Mouse (Mus musculus): Measurements from ENCODE around the gene Pgap3. TPM values are rescaled to one million over a fixed set of nuclear protein-coding genes. Genes with fewer than 3 reads are reported as not detected.

Gene Pgap3
- polyA plus RNA-seq, 1 experiment: 52.1 TPM

DNA sequence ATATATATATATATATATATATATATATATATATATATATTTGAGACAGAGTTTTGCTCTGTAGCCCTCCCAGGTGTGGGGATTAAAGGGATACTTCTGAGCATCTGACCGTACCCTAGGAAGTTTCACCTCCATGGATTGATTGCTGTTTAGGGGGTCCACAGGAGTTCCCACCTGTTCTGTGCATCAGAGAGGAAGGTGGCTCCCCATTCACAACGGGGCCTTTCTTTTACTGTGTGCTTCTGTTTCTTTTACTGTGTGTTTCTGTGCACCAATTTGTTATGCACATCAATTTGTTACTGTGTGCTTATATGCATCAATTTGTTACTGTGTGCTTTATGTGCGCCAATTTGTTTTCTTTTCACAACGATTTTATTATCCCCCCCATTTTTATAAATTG lies 59.1 kb downstream of the Pgap3 start:
- no peak overlapping the region for H3K27ac ChIP-seq (ENCODE audit: insufficient read depth, low read depth, low read length)

DNA sequence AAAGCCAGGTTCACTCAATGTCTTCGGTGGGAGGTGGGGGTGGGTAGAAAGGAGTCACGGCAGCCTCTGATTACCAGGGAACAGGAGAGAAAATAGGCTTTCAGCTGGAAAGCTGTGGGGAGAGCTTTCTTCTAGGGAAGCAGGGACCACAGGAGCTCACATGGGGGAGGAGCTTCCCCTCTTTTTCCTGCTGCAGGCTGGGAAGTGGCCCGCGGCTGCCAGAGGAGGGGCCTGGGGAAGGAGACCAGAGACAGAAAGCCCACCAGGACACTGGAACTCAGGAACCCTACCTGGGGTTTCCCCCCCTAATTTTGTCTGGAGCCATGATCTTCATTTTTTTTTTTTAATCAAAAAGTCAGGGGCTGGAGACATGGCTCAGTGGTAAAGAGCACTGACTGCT lies 59.7 kb downstream of the Pgap3 start:
- TF ChIP-seq POLR2A (IDR thresholded peaks at IDR 0.05; ENCODE audit: low read depth, low read length): no peak
- TF ChIP-seq CTCF (IDR thresholded peaks at IDR 0.05; ENCODE audit: extremely low read depth, insufficient read length, insufficient replicate concordance, low read depth, low read length): no peak
- no peaks in the 10 kb centered on the region for H3K36me3 ChIP-seq (ENCODE audit: control insufficient read depth, insufficient read depth, low read length)
- peaks cover 6% of the 10 kb centered on the region for H3K4me1 ChIP-seq (ENCODE audit: control insufficient read depth, insufficient read depth, insufficient read length, low read length)
- no peak overlapping the region for H3K27ac ChIP-seq (ENCODE audit: insufficient read depth, low read depth, low read length)
- no peak overlapping the region for H3K4me3 ChIP-seq (ENCODE audit: low read depth, low read length)
- 53% methylated on average over 4 of the region's 4 CpGs for WGBS
- peaks cover 32% of the 10 kb centered on the region for H3K27me3 ChIP-seq (ENCODE audit: control insufficient read depth, insufficient read depth, low read length)

More for the DNA sequence above, 59.1 kb downstream of the Pgap3 start:
- no peak overlapping the region for H3K4me3 ChIP-seq (ENCODE audit: low read depth, low read length)
- H3K36me3 ChIP-seq (ENCODE audit: control insufficient read depth, insufficient read depth, low read length): no peaks in the 10 kb centered on the region
- 81% methylated on average over 4 of the region's 4 CpGs for WGBS
- peaks cover 30% of the 10 kb centered on the region for H3K27me3 ChIP-seq (ENCODE audit: control insufficient read depth, insufficient read depth, low read length)
- H3K4me1 ChIP-seq (ENCODE audit: control insufficient read depth, insufficient read depth, insufficient read length, low read length): peaks cover 7% of the 10 kb centered on the region
- TF ChIP-seq POLR2A (IDR thresholded peaks at IDR 0.05; ENCODE audit: low read depth, low read length) (no peak), CTCF (IDR thresholded peaks at IDR 0.05; ENCODE audit: extremely low read depth, insufficient read length, insufficient replicate concordance, low read depth, low read length) (no peak)

DNA sequence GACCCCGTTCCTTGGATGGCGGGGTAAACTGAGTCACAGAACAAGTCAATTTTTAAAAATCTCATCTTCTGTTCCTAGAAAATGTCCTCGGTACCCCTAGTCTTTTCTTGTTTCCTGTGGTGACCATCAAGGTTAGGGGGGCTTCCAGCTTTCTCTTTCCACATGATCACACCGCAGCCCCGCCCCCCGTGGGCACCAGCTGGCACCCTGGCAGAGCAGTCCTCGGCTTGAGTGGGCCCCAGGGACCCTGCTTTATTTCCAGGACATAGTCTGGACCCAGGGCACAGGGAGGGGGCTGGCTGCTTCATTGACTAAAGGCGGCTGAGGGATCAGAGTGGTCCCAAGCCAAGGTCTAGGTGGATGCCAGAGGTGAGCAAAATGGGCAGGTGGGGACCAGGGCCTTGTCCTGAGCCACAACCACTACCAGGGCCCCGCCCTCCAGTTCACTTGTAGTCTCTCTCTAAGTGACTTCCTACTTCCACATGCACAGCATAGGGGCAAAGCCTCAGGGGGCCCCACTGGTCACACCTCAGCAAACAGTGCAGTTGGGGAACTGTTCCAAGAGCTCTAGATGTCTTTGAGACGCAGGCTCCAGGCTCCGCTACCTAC lies 60.5 kb downstream of the Pgap3 start:
- 35% methylated on average over 11 of the region's 11 CpGs for WGBS
- Histone ChIP-seq H3K27me3 (ENCODE audit: control insufficient read depth, insufficient read depth, low read length) (peaks cover 38% of the 10 kb centered on the region), H3K4me1 (ENCODE audit: control insufficient read depth, insufficient read depth, insufficient read length, low read length) (peaks cover 4% of the 10 kb centered on the region), H3K27ac (ENCODE audit: insufficient read depth, low read depth, low read length) (no peak overlapping the region), H3K4me3 (ENCODE audit: low read depth, low read length) (no peak overlapping the region), H3K36me3 (ENCODE audit: control insufficient read depth, insufficient read depth, low read length) (no peaks in the 10 kb centered on the region)
- TF ChIP-seq POLR2A (IDR thresholded peaks at IDR 0.05; ENCODE audit: low read depth, low read length) (no peak), CTCF (IDR thresholded peaks at IDR 0.05; ENCODE audit: extremely low read depth, insufficient read length, insufficient replicate concordance, low read depth, low read length) (no peak)

DNA sequence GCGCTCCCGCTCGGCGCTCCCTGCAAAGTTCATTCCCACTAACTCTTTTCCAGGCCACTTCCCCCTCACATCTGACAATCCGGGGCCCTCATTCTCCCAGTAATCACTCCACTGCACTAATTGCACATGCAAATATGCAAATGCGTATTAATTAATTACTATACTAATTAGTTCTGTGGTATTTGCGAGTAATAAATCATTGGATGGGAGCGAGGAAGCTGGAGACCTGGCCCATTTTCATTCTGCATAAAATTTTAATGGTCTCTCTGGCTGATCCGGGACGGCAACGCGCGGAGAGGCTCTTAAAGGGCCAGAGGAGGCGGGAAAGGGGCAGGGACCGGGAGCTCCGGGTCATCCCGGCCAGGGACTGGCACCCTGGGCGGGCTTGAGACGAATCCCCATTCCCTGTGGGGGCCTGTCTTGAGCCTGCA lies 61.2 kb downstream of the Pgap3 start:
- Histone ChIP-seq H3K4me3 (ENCODE audit: low read depth, low read length) (peak overlapping the region; percentile 68), H3K36me3 (ENCODE audit: control insufficient read depth, insufficient read depth, low read length) (no peaks in the 10 kb centered on the region), H3K27me3 (ENCODE audit: control insufficient read depth, insufficient read depth, low read length) (peaks cover 45% of the 10 kb centered on the region), H3K4me1 (ENCODE audit: control insufficient read depth, insufficient read depth, insufficient read length, low read length) (peaks cover 8% of the 10 kb centered on the region), H3K27ac (ENCODE audit: insufficient read depth, low read depth, low read length) (no peak overlapping the region)
- under 1% methylated on average over 19 of the region's 19 CpGs for WGBS
- TF ChIP-seq CTCF (IDR thresholded peaks at IDR 0.05; ENCODE audit: extremely low read depth, insufficient read length, insufficient replicate concordance, low read depth, low read length) (no peak), POLR2A (IDR thresholded peaks at IDR 0.05; ENCODE audit: low read depth, low read length) (no peak)

Other genes starting within 250 kb of the Pgap3 start
- gene Med1, start 207.2 kb downstream of the Pgap3 start, polyA plus RNA-seq (2012; rRNA removed): 2.4 and 5.9 TPM in 2 replicates
- 3.6 and 8.1 TPM in 2 replicates for gene Cdk12, start 197.4 kb downstream of the Pgap3 start, polyA plus RNA-seq (2012; rRNA removed)
- gene Neurod2, start 70.8 kb downstream of the Pgap3 start, polyA plus RNA-seq (2012; rRNA removed): 0.11 and 0.13 TPM in 2 replicates
- gene Ppp1r1b, start 52.1 kb downstream of the Pgap3 start, polyA plus RNA-seq (2012; rRNA removed): 86.8 and 270 TPM in 2 replicates
- gene Stard3, start 42.1 kb downstream of the Pgap3 start, polyA plus RNA-seq (2012; rRNA removed): 47.0 and 76.5 TPM in 2 replicates
- gene Tcap, start 16.7 kb downstream of the Pgap3 start, polyA plus RNA-seq (2012; rRNA removed): 0.24 and 0.42 TPM in 2 replicates
- gene Pnmt, start 14.0 kb downstream of the Pgap3 start, polyA plus RNA-seq (2012; rRNA removed): not detected in 2 replicates
- gene Erbb2, start 12.0 kb upstream of the Pgap3 start, polyA plus RNA-seq (2012; rRNA removed): 40.2 and 105 TPM in 2 replicates
- 17.2 and 37.7 TPM in 2 replicates for gene Mien1, start 38.5 kb upstream of the Pgap3 start, polyA plus RNA-seq (2012; rRNA removed)
- 33.0 and 137 TPM in 2 replicates for gene Grb7, start 45.9 kb upstream of the Pgap3 start, polyA plus RNA-seq (2012; rRNA removed)
- 6.6 and 9.7 TPM in 2 replicates for gene Ikzf3, start 145.5 kb upstream of the Pgap3 start, polyA plus RNA-seq (2012; rRNA removed)
- gene Zpbp2, start 150.6 kb upstream of the Pgap3 start, polyA plus RNA-seq (2012; rRNA removed): not detected in 2 replicates
- 46.3 and 105 TPM in 2 replicates for gene Ormdl3, start 186.9 kb upstream of the Pgap3 start, polyA plus RNA-seq (2012; rRNA removed)
- not detected in 2 replicates for gene Lrrc3c, start 197.8 kb upstream of the Pgap3 start, polyA plus RNA-seq (2012; rRNA removed)
- not detected in 2 replicates for gene Gm12355, start 225.2 kb upstream of the Pgap3 start, polyA plus RNA-seq (2012; rRNA removed)
- not detected in 2 replicates for gene Gsdma3, start 225.9 kb upstream of the Pgap3 start, polyA plus RNA-seq (2012; rRNA removed)
- gene Gsdma2, start 246.3 kb upstream of the Pgap3 start, polyA plus RNA-seq (2012; rRNA removed): 0.49 and 75.8 TPM in 2 replicates